Comparison of ENCODE assay signal across 12 mouse cellular contexts in genomic region chr3:68283595-68283991, GRCm38 (mm10).
DNase-seq lines count a peak whose midpoint lies in the region; ATAC-seq and TF ChIP-seq lines count a peak whose summit lies in the region.
"Had no signal": no experiment of that assay in that cellular context is flagged by ENCODE, and none has a peak within 500 bp of the region (broad histone marks: within the 10 kb centered on the region; RNA-seq: fewer than 3 reads in every experiment).

No protein-coding gene starts in this region.

- H3K27me3 ChIP-seq in lung, embryonic 14.5 days (ENCODE audit: insufficient read depth, low read length), result no peaks in the 10 kb centered on the region
- no peaks in the 10 kb centered on the region for H3K27me3 ChIP-seq in lung, postnatal 0 days (replicated peaks; ENCODE audit: insufficient read depth, low read length)
- H3K27me3 ChIP-seq in hindbrain, embryonic 16.5 days (replicated peaks; ENCODE audit: control insufficient read depth, insufficient read depth, low read length), result no peaks in the 10 kb centered on the region
- H3K27me3 ChIP-seq in limb, embryonic 11.5 days (ENCODE audit: control insufficient read depth, insufficient read depth, low read length), result no peaks in the 10 kb centered on the region
- no peaks in the 10 kb centered on the region for H3K27me3 ChIP-seq in liver, postnatal 0 days (ENCODE audit: insufficient read depth, low read length)
- H3K27me3 ChIP-seq: embryonic facial prominence, embryonic 15.5 days had no signal

- DNase-seq in lung, embryonic 14.5 days, result peak; percentile 43
- no peak for DNase-seq in lung, postnatal 0 days (ENCODE audit: low spot score)
- peak; percentile 25 for DNase-seq in limb, embryonic 11.5 days (ENCODE audit: low spot score)
- peak; percentile 36 for DNase-seq in retina, postnatal 1 day
- DNase-seq in spleen, adult 12 weeks (ENCODE audit: low spot score), result no peak
- no peak for DNase-seq in cerebellum, adult 18-20 months
- no peak for DNase-seq in liver, postnatal 0 days
- DNase-seq: gastrocnemius, postnatal 36 days; heart, postnatal 10 days had no signal

- peak overlapping the region; percentile 16; the same call in 1 of the 2 replicates for H3K4me2 ChIP-seq in lung, embryonic 14.5 days
- no peak overlapping the region; the same call in 1 of the 2 replicates for H3K4me2 ChIP-seq in lung, postnatal 0 days (replicated peaks; ENCODE audit: low read depth, low read length)
- H3K4me2 ChIP-seq in hindbrain, embryonic 16.5 days (ENCODE audit: low read length), result peak overlapping the region; percentile 44
- H3K4me2 ChIP-seq in limb, embryonic 11.5 days (ENCODE audit: low read depth, severe bottlenecking), result 0 out of 2 replicates have a peak overlapping the region, but pooled peaks have one; percentile 18
- H3K4me2 ChIP-seq in liver, postnatal 0 days (ENCODE audit: low read depth, low read length), result no peak overlapping the region
- H3K4me2 ChIP-seq: embryonic facial prominence, embryonic 15.5 days had no signal

- peaks cover 3% of the 10 kb centered on the region; the same call in 1 of the 2 replicates for H3K4me1 ChIP-seq in lung, embryonic 14.5 days (ENCODE audit: insufficient read depth)
- no peaks in the 10 kb centered on the region for H3K4me1 ChIP-seq in lung, postnatal 0 days (ENCODE audit: insufficient read depth, low read depth, low read length)
- H3K4me1 ChIP-seq in hindbrain, embryonic 16.5 days (ENCODE audit: control insufficient read depth, insufficient read depth, low read depth, low read length), result peaks cover 3% of the 10 kb centered on the region
- peaks cover 5% of the 10 kb centered on the region for H3K4me1 ChIP-seq in limb, embryonic 11.5 days (ENCODE audit: control insufficient read depth, insufficient read depth, low read length)
- H3K4me1 ChIP-seq in liver, postnatal 0 days (ENCODE audit: insufficient read depth), result no peaks in the 10 kb centered on the region
- H3K4me1 ChIP-seq: embryonic facial prominence, embryonic 15.5 days had no signal

- ATAC-seq in lung, embryonic 14.5 days (ENCODE audit: insufficient read depth), result no peak
- no peak for ATAC-seq in lung, postnatal 0 days
- peak; percentile 17; the same call in 1 of the 2 replicates for ATAC-seq in hindbrain, embryonic 16.5 days
- ATAC-seq in limb, embryonic 11.5 days (ENCODE audit: insufficient number of reproducible peaks, low FRiP score, low TSS enrichment, low read depth), result no peak
- ATAC-seq in liver, postnatal 0 days, result no peak
- ATAC-seq: activated CD4-positive, CD25-positive, alpha-beta regulatory T cell, adult 4 months had no signal

- TF ChIP-seq EP300 in lung, postnatal 0 days (IDR thresholded peaks at IDR 0.05), result no peak
- TF ChIP-seq EP300 in liver, postnatal 0 days (IDR thresholded peaks at IDR 0.05; ENCODE audit: low read depth), result no peak

- no peak overlapping the region for H3K27ac ChIP-seq in lung, embryonic 14.5 days (ENCODE audit: low read depth)
- H3K27ac ChIP-seq in lung, postnatal 0 days (ENCODE audit: low read length), result no peak overlapping the region
- no peak overlapping the region for H3K27ac ChIP-seq in hindbrain, embryonic 16.5 days (ENCODE audit: low read depth, low read length)
- no peak overlapping the region for H3K27ac ChIP-seq in limb, embryonic 11.5 days (replicated peaks; ENCODE audit: low read depth, low read length)
- H3K27ac ChIP-seq in liver, postnatal 0 days (ENCODE audit: low read depth), result no peak overlapping the region
- H3K27ac ChIP-seq: embryonic facial prominence, embryonic 15.5 days had no signal

- H3K4me3 ChIP-seq in lung, embryonic 14.5 days (ENCODE audit: low read depth, low read length), result no peak overlapping the region
- no peak overlapping the region for H3K4me3 ChIP-seq in lung, postnatal 0 days (ENCODE audit: low read depth, low read length)
- 0 out of 2 replicates have a peak overlapping the region, but pooled peaks have one; percentile 0 for H3K4me3 ChIP-seq in hindbrain, embryonic 16.5 days (ENCODE audit: low read length)
- H3K4me3 ChIP-seq in limb, embryonic 11.5 days (ENCODE audit: low read depth, low read length), result no peak overlapping the region
- H3K4me3 ChIP-seq in liver, postnatal 0 days (ENCODE audit: low read depth, low read length), result no peak overlapping the region
- H3K4me3 ChIP-seq: embryonic facial prominence, embryonic 15.5 days had no signal

- no peaks in the 10 kb centered on the region for H3K9me3 ChIP-seq in lung, embryonic 14.5 days (ENCODE audit: low read depth, low read length)
- no peaks in the 10 kb centered on the region for H3K9me3 ChIP-seq in lung, postnatal 0 days (ENCODE audit: low read length)
- no peaks in the 10 kb centered on the region for H3K9me3 ChIP-seq in hindbrain, embryonic 16.5 days (ENCODE audit: control insufficient read depth, low read length)
- no peaks in the 10 kb centered on the region for H3K9me3 ChIP-seq in limb, embryonic 11.5 days (ENCODE audit: control insufficient read depth, low read length)
- H3K9me3 ChIP-seq in liver, postnatal 0 days (ENCODE audit: low read length), result no peaks in the 10 kb centered on the region
- H3K9me3 ChIP-seq: embryonic facial prominence, embryonic 15.5 days had no signal

- TF ChIP-seq CTCF in lung, embryonic 14.5 days (IDR thresholded peaks at IDR 0.05; ENCODE audit: low read depth), result no peak
- no peak for TF ChIP-seq CTCF in lung, postnatal 0 days (IDR thresholded peaks at IDR 0.05)
- no peak for TF ChIP-seq CTCF in liver, postnatal 0 days (IDR thresholded peaks at IDR 0.05; ENCODE audit: low read depth)

- no peaks in the 10 kb centered on the region for H3K36me3 ChIP-seq in lung, embryonic 14.5 days (ENCODE audit: insufficient read depth)
- no peaks in the 10 kb centered on the region for H3K36me3 ChIP-seq in lung, postnatal 0 days (ENCODE audit: insufficient read depth, low read length)
- no peaks in the 10 kb centered on the region for H3K36me3 ChIP-seq in hindbrain, embryonic 16.5 days (ENCODE audit: control insufficient read depth, insufficient read depth, low read length)
- H3K36me3 ChIP-seq in limb, embryonic 11.5 days (ENCODE audit: control insufficient read depth, insufficient read depth, low read length), result no peaks in the 10 kb centered on the region
- no peaks in the 10 kb centered on the region for H3K36me3 ChIP-seq in liver, postnatal 0 days (replicated peaks; ENCODE audit: insufficient read depth, low read length)
- H3K36me3 ChIP-seq: embryonic facial prominence, embryonic 15.5 days had no signal

- WGBS in lung, embryonic 14.5 days, result 41% methylated on average over 10 of the region's 10 CpGs
- WGBS in lung, postnatal 0 days, result 54% methylated on average over 10 of the region's 10 CpGs
- WGBS in hindbrain, embryonic 16.5 days, result 48% methylated on average over 10 of the region's 10 CpGs
- WGBS in limb, embryonic 11.5 days, result 21% methylated on average over 10 of the region's 10 CpGs
- 70% methylated on average over 10 of the region's 10 CpGs for WGBS in liver, postnatal 0 days (ENCODE audit: insufficient replicate concordance)

- H3K9ac ChIP-seq in lung, embryonic 14.5 days, result no peak overlapping the region
- no peak overlapping the region for H3K9ac ChIP-seq in lung, postnatal 0 days (replicated peaks; ENCODE audit: low read depth)
- H3K9ac ChIP-seq in hindbrain, embryonic 16.5 days (ENCODE audit: low read depth, low read length), result no peak overlapping the region
- H3K9ac ChIP-seq in limb, embryonic 11.5 days (ENCODE audit: low read length), result no peak overlapping the region
- H3K9ac ChIP-seq in liver, postnatal 0 days (replicated peaks), result no peak overlapping the region
- H3K9ac ChIP-seq: embryonic facial prominence, embryonic 15.5 days had no signal

Comparison
In these comparisons a context has a peak if more than half of its experiments do, and no peak if none do; other contexts are left out.
1. DNase-seq: peak in lung, embryonic 14.5 days (single experiment), limb, embryonic 11.5 days (single experiment) and retina, postnatal 1 day (single experiment); none in lung, postnatal 0 days (single experiment), spleen, adult 12 weeks (single experiment), cerebellum, adult 18-20 months (0 of 2) and liver, postnatal 0 days (single experiment).
2. H3K4me2 ChIP-seq: peak in lung, embryonic 14.5 days (single experiment), hindbrain, embryonic 16.5 days (single experiment) and limb, embryonic 11.5 days (single experiment); none in lung, postnatal 0 days (single experiment) and liver, postnatal 0 days (single experiment).